Comparison of ENCODE assay signal across 16 mouse cellular contexts in genomic region chr14:10978651-10979050, GRCm38 (mm10).
"Had no signal": no experiment of that assay in that cellular context is flagged by ENCODE, and none has a peak within 500 bp of the region (broad histone marks: within the 10 kb centered on the region; RNA-seq: fewer than 3 reads in every experiment).

No protein-coding gene starts in this region.

- H3K4me1 ChIP-seq: liver, embryonic 13.5 days; neural tube, embryonic 13.5 days had no signal

- H3K27ac ChIP-seq: liver, embryonic 13.5 days; neural tube, embryonic 13.5 days; stomach, postnatal 0 days had no signal

- ATAC-seq: intestine, embryonic 16.5 days had no signal

- DNase-seq: kidney, adult 18-20 months; kidney, adult 9 months; kidney, postnatal 14 days; kidney, postnatal 4 days; liver, embryonic 13.5 days; lung, adult 2 months; lung, postnatal 14 days; lung, postnatal 4 days; midbrain, embryonic 14.5 days; retina, postnatal 1 day; thymus, postnatal 25 days had no signal

- H3K4me3 ChIP-seq: liver, embryonic 13.5 days; myocyte; neural tube, embryonic 13.5 days had no signal

- H3K4me2 ChIP-seq: liver, embryonic 13.5 days; midbrain, embryonic 11.5 days; neural tube, embryonic 13.5 days had no signal

- H3K9ac ChIP-seq: liver, embryonic 13.5 days; neural tube, embryonic 13.5 days had no signal

- H3K27me3 ChIP-seq: liver, embryonic 13.5 days; neural tube, embryonic 13.5 days had no signal

- H3K36me3 ChIP-seq: liver, embryonic 13.5 days; neural tube, embryonic 13.5 days had no signal

- H3K9me3 ChIP-seq: liver, embryonic 13.5 days; neural tube, embryonic 13.5 days had no signal
